Mouse (Mus musculus): ENCODE measurements around the gene Fitm1. TPM values are rescaled to one million over a fixed set of nuclear protein-coding genes. Genes with fewer than 3 reads are reported as not detected.

Gene Fitm1
- total and polyA plus RNA-seq, 2 experiments: 7.5 to 45.7 TPM

GRCm38 (mm10) chr14:55618486-55619195, 43.2 kb downstream of the Fitm1 start:
- H3K9ac ChIP-seq (ENCODE audit: low read depth, low read length): no peak overlapping the region
- no peaks in the 10 kb centered on the region for H3K27me3 ChIP-seq (ENCODE audit: control insufficient read depth, insufficient read depth, low read length)
- no peak for TF ChIP-seq POLR2A (IDR thresholded peaks at IDR 0.05; ENCODE audit: extremely low read depth, insufficient read depth, low read length)
- 0 out of 2 replicates have a peak, but pooled peaks have one; percentile 0 for TF ChIP-seq CTCF (IDR thresholded peaks at IDR 0.05; ENCODE audit: low read depth, low read length)
- H3K4me3 ChIP-seq (ENCODE audit: insufficient read depth, low read depth, low read length): peak overlapping the region; percentile 5; the same call in 1 of the 2 replicates
- DNase-seq (ENCODE audit: extremely low read depth, low read depth, low spot score): no peak
- 36% methylated on average over 22 of the region's 22 CpGs for WGBS
- H3K27ac ChIP-seq (replicated peaks; ENCODE audit: insufficient read depth, low read depth, low read length): no peak overlapping the region
- H3K36me3 ChIP-seq (ENCODE audit: control insufficient read depth, insufficient read depth, low read length): no peaks in the 10 kb centered on the region
- H3K79me2 ChIP-seq (ENCODE audit: control insufficient read depth, insufficient read depth, low read length): no peaks in the 10 kb centered on the region
- H3K4me1 ChIP-seq (ENCODE audit: control insufficient read depth, insufficient read depth, low read length): peaks cover 3% of the 10 kb centered on the region; the same call in 1 of the 2 replicates

Other genes starting within 250 kb of the Fitm1 start
Only the 30 nearest of the 31 such genes appear.
- 103 and 111 TPM in 2 replicates for gene Dhrs4, start 96.9 kb upstream of the Fitm1 start, total RNA-seq (2014; rRNA removed)
- 120 and 146 TPM in 2 replicates for gene Dhrs4, start 96.9 kb upstream of the Fitm1 start, polyA plus RNA-seq (2012; rRNA removed)
- 0.09 and 0.13 TPM in 2 replicates for gene Carmil3, start 85.0 kb upstream of the Fitm1 start, total RNA-seq (2014; rRNA removed)
- gene Carmil3, start 85.0 kb upstream of the Fitm1 start, polyA plus RNA-seq (2012; rRNA removed): 0.29 and 0.36 TPM in 2 replicates
- gene Cpne6, start 65.2 kb upstream of the Fitm1 start, total RNA-seq (2014; rRNA removed): not detected in 2 replicates
- not detected in 2 replicates for gene Cpne6, start 65.2 kb upstream of the Fitm1 start, polyA plus RNA-seq (2012; rRNA removed)
- gene Nrl, start 50.6 kb upstream of the Fitm1 start, total RNA-seq (2014; rRNA removed): not detected in 2 replicates
- not detected in 2 replicates for gene Nrl, start 50.6 kb upstream of the Fitm1 start, polyA plus RNA-seq (2012; rRNA removed)
- 1.2 and 3.2 TPM in 2 replicates for gene Pck2, start 35.4 kb upstream of the Fitm1 start, total RNA-seq (2014; rRNA removed)
- 2.4 and 7.3 TPM in 2 replicates for gene Pck2, start 35.4 kb upstream of the Fitm1 start, polyA plus RNA-seq (2012; rRNA removed)
- 305 and 330 TPM in 2 replicates for gene Dcaf11, start 15.6 kb upstream of the Fitm1 start, total RNA-seq (2014; rRNA removed)
- gene Dcaf11, start 15.6 kb upstream of the Fitm1 start, polyA plus RNA-seq (2012; rRNA removed): 263 and 363 TPM in 2 replicates
- gene A730061H03Rik, start 15.2 kb upstream of the Fitm1 start, total RNA-seq (2014; rRNA removed): not detected in 2 replicates
- 0.42 and 0.62 TPM in 2 replicates for gene A730061H03Rik, start 15.2 kb upstream of the Fitm1 start, polyA plus RNA-seq (2012; rRNA removed)
- 78.5 and 94.2 TPM in 2 replicates for gene Psme1, start 2.5 kb downstream of the Fitm1 start, total RNA-seq (2014; rRNA removed)
- gene Psme1, start 2.5 kb downstream of the Fitm1 start, polyA plus RNA-seq (2012; rRNA removed): 46.9 and 59.9 TPM in 2 replicates
- 32.7 and 36.1 TPM in 2 replicates for gene Emc9, start 9.7 kb downstream of the Fitm1 start, total RNA-seq (2014; rRNA removed)
- gene Emc9, start 9.7 kb downstream of the Fitm1 start, polyA plus RNA-seq (2012; rRNA removed): 46.8 and 57.2 TPM in 2 replicates
- gene Psme2, start 15.5 kb downstream of the Fitm1 start, total RNA-seq (2014; rRNA removed): 110 and 142 TPM in 2 replicates
- gene Psme2, start 15.5 kb downstream of the Fitm1 start, polyA plus RNA-seq (2012; rRNA removed): 55.9 and 56.9 TPM in 2 replicates
- 4.9 and 8.0 TPM in 2 replicates for gene Rnf31, start 16.1 kb downstream of the Fitm1 start, total RNA-seq (2014; rRNA removed)
- gene Rnf31, start 16.1 kb downstream of the Fitm1 start, polyA plus RNA-seq (2012; rRNA removed): 15.4 and 20.4 TPM in 2 replicates
- 21.1 and 24.2 TPM in 2 replicates for gene Irf9, start 28.0 kb downstream of the Fitm1 start, total RNA-seq (2014; rRNA removed)
- gene Irf9, start 28.0 kb downstream of the Fitm1 start, polyA plus RNA-seq (2012; rRNA removed): 36.8 and 45.0 TPM in 2 replicates
- 0.34 and 0.46 TPM in 2 replicates for gene Rec8, start 42.4 kb downstream of the Fitm1 start, total RNA-seq (2014; rRNA removed)
- gene Rec8, start 42.4 kb downstream of the Fitm1 start, polyA plus RNA-seq (2012; rRNA removed): 0.54 and 2.3 TPM in 2 replicates
- 16.8 and 32.6 TPM in 2 replicates for gene Ipo4, start 60.3 kb downstream of the Fitm1 start, total RNA-seq (2014; rRNA removed)
- gene Ipo4, start 60.3 kb downstream of the Fitm1 start, polyA plus RNA-seq (2012; rRNA removed): 42.0 and 53.0 TPM in 2 replicates
- 1.1 and 2.1 TPM in 2 replicates for gene Gm49378, start 62.3 kb downstream of the Fitm1 start, total RNA-seq (2014; rRNA removed)
- gene Gm49378, start 62.3 kb downstream of the Fitm1 start, polyA plus RNA-seq (2012; rRNA removed): 7.0 and 7.9 TPM in 2 replicates
- gene Tm9sf1, start 68.2 kb downstream of the Fitm1 start, total RNA-seq (2014; rRNA removed): 46.5 and 62.0 TPM in 2 replicates
- gene Tm9sf1, start 68.2 kb downstream of the Fitm1 start, polyA plus RNA-seq (2012; rRNA removed): 66.3 and 70.4 TPM in 2 replicates
- 0.09 and 0.47 TPM in 2 replicates for gene Tssk4, start 74.6 kb downstream of the Fitm1 start, total RNA-seq (2014; rRNA removed)
- 0.18 and 0.24 TPM in 2 replicates for gene Tssk4, start 74.6 kb downstream of the Fitm1 start, polyA plus RNA-seq (2012; rRNA removed)
- gene Mdp1, start 84.9 kb downstream of the Fitm1 start, total RNA-seq (2014; rRNA removed): 10.1 and 10.3 TPM in 2 replicates
- 9.8 and 10.5 TPM in 2 replicates for gene Mdp1, start 84.9 kb downstream of the Fitm1 start, polyA plus RNA-seq (2012; rRNA removed)
- 13.1 and 14.9 TPM in 2 replicates for gene Gmpr2, start 96.3 kb downstream of the Fitm1 start, total RNA-seq (2014; rRNA removed)
- gene Gmpr2, start 96.3 kb downstream of the Fitm1 start, polyA plus RNA-seq (2012; rRNA removed): 9.9 and 11.6 TPM in 2 replicates
- gene Nedd8, start 96.5 kb downstream of the Fitm1 start, total RNA-seq (2014; rRNA removed): 94.7 and 99.4 TPM in 2 replicates
- 209 and 225 TPM in 2 replicates for gene Nedd8, start 96.5 kb downstream of the Fitm1 start, polyA plus RNA-seq (2012; rRNA removed)
- gene Tinf2, start 106.2 kb downstream of the Fitm1 start, total RNA-seq (2014; rRNA removed): 7.7 and 8.5 TPM in 2 replicates
- gene Tinf2, start 106.2 kb downstream of the Fitm1 start, polyA plus RNA-seq (2012; rRNA removed): 8.1 and 8.2 TPM in 2 replicates
- 7.9 and 8.4 TPM in 2 replicates for gene Tgm1, start 138.3 kb downstream of the Fitm1 start, total RNA-seq (2014; rRNA removed)
- gene Tgm1, start 138.3 kb downstream of the Fitm1 start, polyA plus RNA-seq (2012; rRNA removed): 22.8 and 24.2 TPM in 2 replicates
- gene Rabggta, start 146.6 kb downstream of the Fitm1 start, total RNA-seq (2014; rRNA removed): 28.7 and 31.5 TPM in 2 replicates
- 64.0 and 65.1 TPM in 2 replicates for gene Rabggta, start 146.6 kb downstream of the Fitm1 start, polyA plus RNA-seq (2012; rRNA removed)
- 109 and 140 TPM in 2 replicates for gene Dhrs1, start 170.1 kb downstream of the Fitm1 start, total RNA-seq (2014; rRNA removed)
- gene Dhrs1, start 170.1 kb downstream of the Fitm1 start, polyA plus RNA-seq (2012; rRNA removed): 263 and 286 TPM in 2 replicates
- gene Nop9, start 170.1 kb downstream of the Fitm1 start, total RNA-seq (2014; rRNA removed): 11.0 and 13.0 TPM in 2 replicates
- gene Nop9, start 170.1 kb downstream of the Fitm1 start, polyA plus RNA-seq (2012; rRNA removed): 11.8 and 15.1 TPM in 2 replicates
- gene Cideb, start 182.8 kb downstream of the Fitm1 start, total RNA-seq (2014; rRNA removed): 101 and 128 TPM in 2 replicates
- gene Cideb, start 182.8 kb downstream of the Fitm1 start, polyA plus RNA-seq (2012; rRNA removed): 483 and 586 TPM in 2 replicates
- 0.74 and 0.94 TPM in 2 replicates for gene Ltb4r2, start 185.8 kb downstream of the Fitm1 start, total RNA-seq (2014; rRNA removed)
- gene Ltb4r2, start 185.8 kb downstream of the Fitm1 start, polyA plus RNA-seq (2012; rRNA removed): 1.9 and 2.6 TPM in 2 replicates
- 0.28 and 0.34 TPM in 2 replicates for gene Ltb4r1, start 190.3 kb downstream of the Fitm1 start, total RNA-seq (2014; rRNA removed)
- gene Ltb4r1, start 190.3 kb downstream of the Fitm1 start, polyA plus RNA-seq (2012; rRNA removed): 0.80 and 1.4 TPM in 2 replicates
- gene Adcy4, start 208.5 kb downstream of the Fitm1 start, total RNA-seq (2014; rRNA removed): 2.4 and 3.6 TPM in 2 replicates
- gene Adcy4, start 208.5 kb downstream of the Fitm1 start, polyA plus RNA-seq (2012; rRNA removed): 3.3 and 4.5 TPM in 2 replicates
- gene Ripk3, start 213.2 kb downstream of the Fitm1 start, total RNA-seq (2014; rRNA removed): 0.94 and 1.8 TPM in 2 replicates
- 1.4 and 4.0 TPM in 2 replicates for gene Ripk3, start 213.2 kb downstream of the Fitm1 start, polyA plus RNA-seq (2012; rRNA removed)